Mouse (Mus musculus): ENCODE data around the gene Slc4a11.
A peak's percentile ranks its signal among the peaks of the same experiment; 100 is the strongest.

Gene Slc4a11

GRCm38 (mm10) chr2:130697153-130697810 lies at the start of gene Slc4a11:
Slc4a11 (minus strand) TSS chr2:130697519.
- DNase-seq = peak; percentile 35

- no peak for DNase-seq
Measured at GRCm38 (mm10) chr2:130743576-130743975, 46.3 kb upstream of the Slc4a11 start.

DNA sequence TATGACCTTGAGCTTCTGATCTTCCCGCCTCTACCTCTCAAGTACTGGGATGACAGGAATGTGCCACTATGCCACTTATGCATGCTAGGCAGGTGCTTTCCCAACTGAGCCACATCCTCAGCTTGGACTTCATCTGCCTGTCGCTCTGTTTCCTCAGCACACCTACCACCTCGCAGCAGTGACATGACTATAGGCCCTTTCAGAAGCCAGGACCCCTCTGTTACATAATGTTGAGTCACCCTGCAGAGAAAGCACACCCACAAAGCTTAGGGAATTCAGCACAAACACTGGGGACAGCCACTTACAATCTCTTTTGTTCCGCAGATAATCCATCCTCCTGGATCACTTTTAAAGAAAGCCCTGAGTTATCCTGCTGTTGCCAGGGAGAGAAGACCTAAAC lies 42.8 kb upstream of the Slc4a11 start:
- no peak for DNase-seq

GRCm38 (mm10) chr2:130738019-130738418 lies 40.7 kb upstream of the Slc4a11 start:
- no peak for DNase-seq

- no peak for DNase-seq
Measured at GRCm38 (mm10) chr2:130735281-130735680, 38.0 kb upstream of the Slc4a11 start.

- no peak for DNase-seq
Measured at GRCm38 (mm10) chr2:130733444-130733843, 36.1 kb upstream of the Slc4a11 start.

GRCm38 (mm10) chr2:130731855-130732254 lies 34.5 kb upstream of the Slc4a11 start:
- no peak for DNase-seq

DNA sequence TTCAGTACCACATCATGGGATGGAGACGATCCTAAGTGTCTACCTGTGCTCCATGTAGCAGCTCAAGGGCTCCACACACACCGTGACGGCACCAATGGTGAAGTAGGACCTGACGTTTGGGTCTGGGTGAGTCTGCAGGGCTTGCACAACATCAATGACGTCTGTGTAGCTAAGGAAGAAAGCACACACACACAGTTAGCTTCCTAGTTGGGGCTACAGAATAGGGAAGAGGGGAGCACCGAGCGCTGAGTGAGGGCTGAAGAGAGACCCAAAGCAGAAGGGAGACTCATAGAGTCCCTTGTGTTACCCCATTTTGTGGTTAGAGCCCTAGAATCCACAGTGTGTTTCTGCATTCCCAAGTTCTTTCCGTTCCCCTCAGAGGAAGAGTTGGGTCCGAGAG lies 33.4 kb upstream of the Slc4a11 start:
- DNase-seq = no peak

- no peak for DNase-seq
Measured at GRCm38 (mm10) chr2:130728906-130729585, 31.7 kb upstream of the Slc4a11 start.

DNA sequence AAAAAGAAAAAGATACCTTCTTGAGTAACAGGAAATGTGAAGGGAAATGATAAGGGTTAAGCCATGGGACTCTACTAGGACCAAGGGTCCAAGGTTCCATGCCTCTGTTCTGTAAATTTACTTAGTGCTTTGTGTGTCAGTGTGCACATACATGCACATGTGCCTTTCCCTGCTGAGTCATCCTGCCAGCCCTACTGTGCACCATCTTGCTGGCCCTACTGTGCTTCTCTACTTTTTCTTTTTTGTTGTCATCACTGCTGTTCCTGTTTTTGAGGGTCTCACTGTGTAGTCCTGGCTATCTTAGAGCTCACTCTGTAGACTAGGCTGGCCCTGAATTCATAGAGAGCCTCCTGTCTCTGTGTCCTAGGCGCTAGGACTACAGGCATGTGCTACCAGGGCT lies 30.4 kb upstream of the Slc4a11 start:
- no peak for DNase-seq

DNA sequence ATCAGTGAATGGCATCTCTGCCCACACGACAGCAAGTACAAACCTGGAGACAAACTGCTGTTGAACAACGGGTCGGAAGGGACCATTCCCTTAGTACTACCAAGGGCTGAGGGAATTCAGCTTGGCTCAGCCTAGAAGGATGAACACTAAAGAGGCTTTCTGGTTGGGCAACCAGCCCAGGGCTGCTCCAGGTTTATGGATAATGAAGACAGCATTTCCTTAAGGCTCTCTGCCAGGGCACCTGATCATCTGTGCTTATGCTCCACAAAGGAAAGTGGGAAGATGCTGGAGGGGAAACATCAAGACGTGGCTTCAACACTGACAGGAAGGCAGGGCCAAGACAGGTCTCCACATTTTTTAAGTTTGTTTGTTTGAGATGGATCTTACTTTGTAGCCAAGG lies 27.1 kb upstream of the Slc4a11 start:
- no peak for DNase-seq

DNA sequence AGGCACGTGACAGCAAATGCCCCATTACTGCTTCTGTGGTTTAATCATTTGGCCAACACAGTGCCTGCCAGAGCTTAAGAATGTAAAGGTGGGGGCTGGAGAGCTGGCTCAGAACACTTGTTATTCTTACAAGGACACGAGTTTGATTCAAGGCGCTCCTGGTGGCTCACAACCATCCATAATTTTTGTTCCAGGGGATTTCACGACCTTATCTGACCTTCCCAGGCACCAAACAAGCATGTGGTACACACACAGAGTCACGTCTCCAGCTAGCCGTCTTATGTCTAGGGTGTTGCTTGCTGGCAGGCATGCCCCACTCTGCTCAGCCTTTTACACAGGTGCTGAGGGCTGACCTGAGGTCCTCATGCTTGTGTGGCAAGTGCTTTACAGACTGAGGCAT lies 20.6 kb upstream of the Slc4a11 start:
- no peak for DNase-seq

DNA sequence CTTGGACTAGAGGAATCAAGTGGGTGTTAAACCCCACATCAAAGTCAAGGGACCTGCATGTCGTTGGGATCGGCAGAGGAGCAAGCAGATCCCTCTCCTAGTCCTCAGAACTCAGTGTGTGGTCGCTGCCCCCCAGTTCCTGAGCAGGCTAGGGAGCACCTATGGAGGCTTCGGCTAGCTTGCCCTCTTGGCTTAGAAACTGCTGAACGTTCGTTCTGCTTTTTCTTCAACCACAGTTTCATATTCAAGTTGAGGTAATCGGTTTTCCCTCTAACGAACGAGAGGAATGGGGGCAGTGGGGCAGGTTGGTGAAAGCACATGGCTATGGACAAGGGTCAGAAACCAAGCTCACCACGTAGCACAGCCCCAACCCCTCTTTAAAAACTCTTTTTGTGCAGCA lies 9.7 kb upstream of the Slc4a11 start:
- no peak for DNase-seq

GRCm38 (mm10) chr2:130706602-130707001 lies 9.3 kb upstream of the Slc4a11 start:
- DNase-seq = no peak

- no peak for DNase-seq
Measured at GRCm38 (mm10) chr2:130705178-130705577, 7.9 kb upstream of the Slc4a11 start.

DNA sequence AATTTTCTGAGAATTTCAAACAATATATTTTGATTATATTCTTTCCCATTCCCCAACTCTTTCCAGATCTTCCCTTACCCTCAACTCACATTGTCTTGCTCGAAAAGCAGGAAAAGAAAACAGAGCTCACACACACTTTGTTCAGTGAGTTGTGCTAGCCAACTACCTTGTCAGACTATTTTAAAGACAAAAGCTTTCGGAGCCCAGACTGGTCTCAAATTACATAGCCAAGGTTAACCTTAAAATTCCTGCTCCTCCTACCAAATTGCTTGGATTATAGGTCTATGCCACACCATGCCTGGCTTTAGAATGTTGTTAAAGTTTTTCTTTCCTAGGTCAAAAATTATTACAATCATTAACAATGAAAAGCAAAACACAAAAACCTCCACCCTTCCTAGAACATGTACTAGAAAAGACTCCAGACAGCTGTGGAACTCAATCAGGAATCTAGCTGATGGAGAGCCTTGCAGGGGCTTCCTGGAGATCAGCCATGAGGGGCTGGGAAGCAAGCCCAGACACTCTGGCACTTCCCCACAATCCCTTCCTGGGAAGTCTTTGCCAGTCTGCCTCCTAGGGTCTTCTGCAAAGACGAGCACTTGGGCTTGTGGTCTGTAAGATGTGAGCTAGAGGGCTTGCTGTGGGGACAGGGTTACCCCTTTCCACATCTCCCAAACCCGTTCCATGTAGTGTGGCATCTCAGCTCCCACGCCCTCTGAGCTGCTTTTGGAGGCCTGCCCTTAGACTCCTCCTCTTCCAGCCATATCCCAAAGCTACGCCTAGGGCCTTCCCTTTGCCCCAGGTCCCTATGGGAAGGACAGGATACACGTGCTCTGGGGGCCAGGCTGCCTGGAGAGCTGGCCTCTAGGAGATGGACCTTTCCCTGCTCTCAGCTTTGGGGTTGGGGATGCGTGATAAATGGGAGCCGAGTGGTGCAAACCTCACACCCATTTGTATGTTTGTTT lies 7.0 kb upstream of the Slc4a11 start:
- DNase-seq = no peak

DNA sequence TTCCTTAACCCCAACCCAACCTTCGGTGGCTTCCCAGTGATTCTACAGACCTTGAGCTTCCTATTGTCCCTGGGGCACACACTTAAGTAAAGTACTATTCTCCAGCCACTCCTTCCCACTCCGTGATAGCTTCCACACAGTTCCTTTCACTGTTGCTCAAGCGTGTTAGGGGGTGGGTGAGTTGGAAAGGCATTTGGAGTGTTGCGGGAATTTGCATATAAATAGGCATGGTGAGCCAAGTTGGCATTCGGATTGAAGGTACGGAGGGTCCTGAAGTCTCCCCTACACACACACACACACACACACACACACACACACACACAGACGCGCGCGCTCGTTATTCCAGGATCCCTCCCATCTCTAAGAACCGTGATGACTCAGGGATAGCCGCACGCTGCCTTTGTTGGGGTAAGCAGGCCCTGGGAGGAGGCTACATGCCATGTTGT lies 525 bp upstream of the Slc4a11 start:
- peak; percentile 15 for DNase-seq

DNA sequence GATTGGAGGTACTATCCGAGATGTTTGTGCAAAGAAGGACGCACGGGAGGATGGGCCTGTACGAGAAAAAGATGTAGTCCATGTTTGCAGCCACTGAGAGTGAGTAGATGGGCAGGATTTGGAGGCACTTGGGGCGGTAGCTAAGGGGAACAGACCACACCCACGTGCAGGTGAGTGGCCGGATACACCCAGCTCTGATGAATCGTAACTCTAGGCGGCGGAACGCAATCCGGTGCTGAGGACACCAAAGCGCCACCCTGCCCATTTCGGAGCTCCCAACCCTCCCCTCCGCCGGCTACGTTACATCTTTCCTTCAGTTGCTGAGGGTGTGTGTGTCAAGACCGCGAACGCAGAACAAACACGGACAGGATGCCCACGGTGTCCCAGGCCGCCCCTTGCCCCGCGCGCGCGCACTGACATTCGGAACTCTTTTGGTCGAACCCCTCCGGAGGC lies 593 bp downstream of the Slc4a11 start:
- DNase-seq = peak; percentile 19

- no peak for DNase-seq
Measured at GRCm38 (mm10) chr2:130693563-130693962, 3.8 kb downstream of the Slc4a11 start.

GRCm38 (mm10) chr2:130689011-130689410 lies 8.3 kb downstream of the Slc4a11 start:
- DNase-seq = no peak

DNA sequence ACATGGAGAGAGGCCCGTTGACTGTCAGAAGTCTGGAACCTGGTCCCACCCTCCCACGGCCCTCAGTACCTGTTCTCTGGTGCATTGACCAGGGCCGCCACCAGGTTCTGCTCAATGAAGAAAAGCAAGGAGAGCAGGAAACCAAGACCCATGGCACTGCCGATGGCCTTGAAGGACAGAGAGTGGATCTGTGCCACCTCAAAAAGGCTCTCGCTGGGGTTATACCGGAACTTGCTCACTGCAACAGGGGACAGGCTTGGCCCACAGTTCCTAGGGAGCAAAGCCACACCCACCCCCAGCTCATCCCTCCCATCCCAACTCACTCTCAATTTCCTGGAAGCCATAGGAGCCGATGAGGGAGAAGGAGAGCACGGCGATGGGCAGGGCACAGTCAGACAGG lies 11.9 kb downstream of the Slc4a11 start:
- no peak for DNase-seq

DNA sequence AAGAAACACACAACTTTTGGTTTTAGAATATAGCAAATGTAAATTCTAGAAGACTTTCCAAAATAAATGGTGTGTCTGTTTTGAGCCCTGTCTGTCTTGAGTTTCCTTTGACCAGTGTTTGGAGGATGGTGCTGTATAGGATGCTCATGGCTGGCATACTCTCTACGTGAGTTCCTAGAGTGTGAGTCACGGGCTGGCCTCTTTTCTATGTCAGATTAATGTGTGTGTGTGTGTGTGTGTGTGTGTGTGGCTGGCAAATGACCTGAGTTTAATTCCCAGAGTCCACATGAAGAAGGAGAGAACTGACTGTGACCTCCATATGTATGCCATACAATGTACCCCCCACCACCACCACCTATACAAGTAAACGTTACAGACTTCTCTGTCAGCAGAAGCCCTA lies 15.8 kb downstream of the Slc4a11 start:
- DNase-seq = no peak

DNA sequence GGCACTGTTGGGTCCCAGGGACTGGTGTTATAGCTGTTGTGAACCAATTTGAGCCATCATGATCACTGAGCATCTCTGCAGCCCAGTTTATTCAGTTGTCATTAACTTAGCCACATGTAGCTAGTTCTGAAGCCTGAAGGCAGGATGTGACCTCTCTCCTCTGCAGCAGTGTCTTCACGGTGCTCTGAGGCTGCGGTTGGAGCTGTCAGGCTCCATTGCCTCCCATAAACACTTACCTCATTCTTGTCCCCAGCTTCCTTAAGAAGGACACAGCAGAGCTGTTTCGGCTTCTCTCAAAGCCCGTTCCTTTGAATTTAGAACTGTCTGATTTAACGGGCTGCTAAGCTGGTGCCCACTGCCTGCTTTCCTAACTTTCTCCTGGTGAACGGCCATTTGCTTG lies 17.4 kb downstream of the Slc4a11 start:
- DNase-seq = no peak

Data from right cerebral cortex, postnatal 14 days (tissue).